Mouse (Mus musculus) kidney, adult 8-10 months (tissue): ENCODE measurements around the gene Rif1.
A peak's percentile ranks its signal among the peaks of the same experiment; 100 is the strongest.

Experiments
- DNase-seq, 2 experiments: peaks; one replicate each; pipeline ENCODE4 v3.0.0; 2022

The Rif1 gene

DNA sequence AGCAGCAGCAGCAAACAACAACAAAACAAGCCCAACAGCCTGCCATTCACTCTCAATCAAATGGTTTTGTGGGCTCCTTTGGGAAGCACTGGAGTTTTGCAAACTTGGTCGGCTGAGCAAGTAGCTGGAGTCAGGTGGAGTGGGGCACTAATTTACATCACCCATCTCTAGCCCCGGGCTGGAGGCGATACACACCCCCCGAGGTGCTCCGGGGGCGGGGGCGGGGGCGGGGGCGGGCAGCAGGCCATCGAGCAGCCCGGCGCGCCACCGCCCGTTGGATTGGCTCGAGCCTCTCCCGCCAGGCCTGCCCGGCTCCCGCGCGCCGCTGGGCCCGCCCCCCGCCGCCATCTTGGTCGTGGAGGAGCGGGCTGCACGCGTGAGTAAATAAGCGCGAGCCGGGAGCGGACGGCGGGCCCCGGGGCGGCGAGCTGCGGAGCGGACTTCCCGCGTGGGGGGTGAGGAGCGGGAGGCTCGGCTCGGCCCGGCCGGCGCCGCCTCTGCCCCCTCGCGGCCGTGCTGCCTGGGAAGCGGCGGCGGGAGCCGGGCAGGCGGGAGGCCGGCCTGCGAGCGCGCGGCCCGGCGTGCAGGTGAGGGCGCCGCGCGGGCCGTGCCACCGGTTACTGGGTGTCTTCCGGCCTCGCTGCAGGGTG, at the start of gene Rif1:
Gene Rif1 (plus strand): TSS at position 342 of the 650 bp plus-strand sequence.
- peak; percentile 78 to 86 for DNase-seq

DNA sequence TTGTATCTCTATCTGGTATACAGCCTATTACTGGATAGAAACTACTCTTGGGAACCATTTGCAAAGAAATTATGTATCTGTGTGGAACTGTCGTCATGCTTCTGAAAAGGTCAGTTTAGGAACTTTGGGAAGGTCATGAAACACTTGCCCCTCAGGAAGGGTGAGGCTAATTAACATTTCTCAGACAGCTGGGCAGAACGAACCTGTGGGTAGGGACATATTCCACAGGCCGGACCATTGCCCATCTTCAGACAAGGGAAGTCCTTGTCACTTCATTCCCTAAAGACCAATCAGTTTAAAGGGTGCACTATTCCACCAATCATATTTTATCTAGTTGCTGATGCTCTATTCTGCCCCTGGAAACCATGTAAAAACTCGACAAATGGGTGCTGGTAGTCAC, 45.6 kb upstream of the Rif1 start:
- no peak for DNase-seq

DNA sequence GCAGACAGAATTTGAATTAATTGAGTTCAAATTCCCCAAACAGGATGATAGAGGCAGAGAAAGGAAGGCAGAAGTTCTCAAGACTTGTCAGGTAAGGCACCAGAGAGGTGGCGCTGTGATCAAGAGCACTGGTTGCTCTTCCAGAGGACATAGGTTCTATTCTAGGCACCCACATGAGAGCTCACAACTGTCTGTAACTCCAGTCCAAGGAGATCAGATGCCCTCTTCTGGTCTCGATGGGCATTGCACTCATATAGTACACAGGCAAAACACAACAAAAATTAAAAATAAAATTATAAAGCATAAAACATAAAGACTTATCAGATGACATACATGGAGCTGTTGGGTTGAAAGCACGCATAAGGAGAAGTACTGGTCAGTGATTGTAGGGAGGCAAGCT, 43.2 kb upstream of the Rif1 start:
- DNase-seq: no peak

DNA sequence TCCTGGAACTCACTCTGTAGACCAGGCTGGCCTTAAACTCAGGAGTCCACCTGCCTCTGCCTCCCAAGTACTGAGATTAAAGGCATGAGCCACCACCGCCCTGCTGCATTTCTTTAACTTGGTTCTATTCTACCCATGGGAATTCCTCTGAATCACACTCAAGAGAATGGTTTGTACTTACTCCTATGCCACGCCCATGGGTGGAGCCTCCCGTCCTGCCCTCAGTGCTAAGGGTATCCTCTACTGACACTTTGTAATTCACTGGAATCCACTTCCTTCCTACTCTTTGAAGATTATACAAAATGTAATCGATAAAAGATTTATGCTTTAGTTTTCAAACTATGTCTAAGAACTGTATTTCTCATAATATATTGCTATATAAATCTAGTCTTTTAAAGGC, 41.1 kb upstream of the Rif1 start:
- no peak for DNase-seq

DNA sequence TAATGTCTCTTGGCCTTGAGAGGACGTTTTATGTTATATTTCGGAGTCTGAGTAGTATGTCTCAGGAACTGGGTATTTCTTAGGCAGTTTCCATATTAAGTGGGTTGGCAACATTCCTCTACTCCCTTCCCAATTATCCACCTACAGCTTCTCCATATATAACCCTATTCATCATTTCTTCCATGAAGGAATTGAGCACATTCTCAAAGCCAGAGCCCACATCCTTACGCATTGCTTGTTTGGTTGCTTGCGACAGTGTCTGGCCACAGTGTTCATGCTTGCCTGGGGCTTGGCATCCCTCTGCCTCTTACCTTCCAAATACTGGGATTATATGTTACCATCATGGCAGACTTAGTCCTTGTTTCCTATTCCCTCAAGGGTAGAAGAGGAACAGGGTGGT, 38.0 kb upstream of the Rif1 start:
- DNase-seq: no peak

DNA sequence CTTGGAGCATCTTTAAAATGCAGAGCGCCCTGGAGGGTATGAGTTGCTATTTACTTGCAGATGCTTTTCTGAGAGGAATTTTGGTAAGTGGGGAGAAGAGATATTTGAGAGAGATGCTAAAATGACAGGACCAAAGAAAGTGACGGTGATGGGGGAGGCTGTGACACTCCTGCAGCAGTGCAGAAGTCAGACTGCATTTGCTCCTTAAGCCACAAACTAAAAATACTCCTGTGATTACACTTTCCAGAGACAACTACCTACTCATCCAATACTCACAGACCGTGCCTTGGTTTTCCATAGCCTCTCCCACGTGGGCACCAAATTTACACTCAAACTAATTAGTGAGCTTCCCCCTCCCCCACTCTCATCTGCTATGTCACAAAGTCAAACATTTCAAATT, 37.5 kb upstream of the Rif1 start:
- no peak for DNase-seq

DNA sequence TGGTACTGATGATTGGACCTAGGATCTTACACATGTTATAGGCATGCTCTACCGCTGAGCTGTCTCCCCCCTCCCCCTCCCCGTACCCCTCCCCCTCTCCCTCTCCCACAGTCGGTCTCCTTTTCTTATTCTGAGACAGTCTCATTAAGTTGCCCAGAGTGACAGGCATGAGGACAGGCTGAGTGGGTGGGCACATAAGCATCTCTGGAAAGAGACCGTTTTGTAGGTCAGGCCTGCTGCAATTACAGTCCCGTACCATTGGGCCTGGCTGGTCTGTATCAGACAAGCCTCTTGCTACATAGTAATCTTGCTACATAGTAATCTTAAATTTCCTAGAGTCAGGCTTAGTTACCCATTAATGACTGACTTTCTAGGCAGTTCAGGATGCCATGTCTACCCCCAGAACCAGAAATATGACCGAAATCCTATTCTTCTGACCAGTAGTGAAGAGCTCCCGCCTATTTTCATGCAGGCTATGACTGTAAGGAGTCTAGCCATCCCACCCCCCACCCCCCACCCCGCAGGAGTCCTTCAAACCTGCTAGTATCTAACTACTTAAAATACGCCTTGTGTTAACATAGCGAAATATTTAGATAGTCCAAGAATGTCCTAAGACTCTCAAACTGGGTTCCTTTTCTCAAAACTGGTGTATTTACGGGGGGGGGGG, 35.6 kb upstream of the Rif1 start:
- DNase-seq: no peak

DNA sequence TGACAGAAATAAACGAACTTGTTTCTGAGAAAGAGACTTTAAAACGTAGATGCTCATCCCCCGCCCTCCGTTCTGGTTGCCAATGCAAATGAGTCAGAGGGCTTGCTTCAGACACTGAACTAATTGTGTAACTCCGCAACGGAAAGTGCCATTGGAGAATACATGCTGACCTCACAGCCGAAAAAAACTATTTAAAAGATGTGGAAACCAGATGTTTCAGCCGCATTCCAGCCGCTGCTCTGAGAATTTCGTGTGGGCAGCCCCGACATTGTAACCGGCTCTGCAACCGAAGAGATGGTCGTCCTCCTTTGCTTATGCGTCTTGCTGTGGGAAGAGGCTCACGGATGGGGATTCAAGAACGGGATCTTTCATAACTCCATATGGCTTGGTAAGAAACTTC, 34.8 kb upstream of the Rif1 start, which contains the start of gene Tnfaip6:
Gene Tnfaip6 (plus strand): TSS at position 128 of the 400 bp plus-strand sequence.
- DNase-seq: peak in 1 of 2 experiments; percentile 17

DNA sequence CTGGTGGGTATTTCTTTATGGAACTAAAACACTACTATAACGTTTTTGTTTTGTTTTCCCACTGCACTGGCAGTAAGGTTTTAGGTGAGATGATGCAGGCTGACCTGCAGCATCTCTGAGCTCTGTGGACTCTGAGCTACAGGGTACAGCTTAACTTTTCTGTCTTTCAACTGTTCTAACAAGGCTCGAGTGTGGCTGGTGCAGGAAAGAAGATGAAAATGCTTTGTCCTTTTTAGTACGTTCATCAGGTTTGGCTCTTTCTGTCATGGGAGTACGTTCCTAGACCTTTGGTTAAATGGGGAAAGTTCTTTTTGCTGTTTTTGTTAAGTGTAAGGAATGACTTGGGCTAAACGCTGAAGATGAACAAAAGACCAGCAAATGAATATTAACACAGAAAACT, 34.1 kb upstream of the Rif1 start:
- no peak for DNase-seq

DNA sequence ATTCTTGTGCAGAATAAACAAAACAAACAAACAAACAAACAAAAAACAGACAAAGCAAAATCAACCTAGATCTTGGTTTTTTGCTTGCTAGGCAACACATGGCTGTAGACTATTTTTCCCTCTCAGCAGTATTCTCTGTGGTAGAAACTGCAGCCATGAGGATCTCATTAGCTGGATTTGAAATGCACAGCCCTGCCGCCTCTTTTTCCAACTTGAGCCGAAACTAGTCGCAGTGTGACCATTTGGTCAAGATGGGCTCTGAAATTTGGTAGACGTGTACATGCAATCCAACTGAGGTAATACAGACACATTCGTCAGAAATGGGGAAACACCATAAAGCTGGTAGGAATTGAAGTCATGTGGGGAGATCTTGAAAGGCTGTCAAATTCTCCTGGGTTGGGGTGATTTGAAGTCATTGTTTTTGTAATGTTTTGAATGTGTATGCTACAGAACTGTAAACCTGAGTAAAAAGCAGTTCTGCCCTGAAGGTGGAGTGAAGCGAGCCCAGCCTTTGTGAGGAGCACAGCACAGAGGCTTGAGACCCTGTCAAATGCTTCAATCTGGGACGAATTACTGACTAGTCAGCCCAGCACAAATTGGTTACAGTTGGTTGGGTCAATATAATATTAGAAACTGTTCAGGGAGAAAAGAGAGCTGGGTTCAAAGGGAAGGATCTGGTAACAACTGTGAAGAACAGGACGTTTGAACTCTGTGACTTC, 33.4 kb upstream of the Rif1 start:
- DNase-seq: no peak

DNA sequence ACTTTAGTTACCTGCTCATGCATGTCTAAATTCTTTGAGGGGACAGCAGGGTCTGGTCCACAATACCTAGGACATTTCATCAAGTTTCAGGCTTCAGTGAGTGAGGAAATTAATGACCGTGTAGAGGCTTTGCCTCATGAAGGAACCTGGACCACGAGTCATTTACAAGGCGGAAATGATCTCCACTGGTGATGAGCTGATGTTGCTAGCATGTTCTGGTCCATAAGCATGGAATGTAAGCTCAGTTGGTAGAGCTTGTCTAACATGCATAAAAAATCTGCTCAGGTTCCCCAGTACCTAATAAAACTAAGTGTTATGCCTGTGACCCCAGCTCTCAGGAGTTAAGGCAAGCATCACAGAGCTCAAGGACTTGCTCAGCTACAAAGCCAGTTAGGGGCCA, 30.5 kb upstream of the Rif1 start:
- no peak for DNase-seq

DNA sequence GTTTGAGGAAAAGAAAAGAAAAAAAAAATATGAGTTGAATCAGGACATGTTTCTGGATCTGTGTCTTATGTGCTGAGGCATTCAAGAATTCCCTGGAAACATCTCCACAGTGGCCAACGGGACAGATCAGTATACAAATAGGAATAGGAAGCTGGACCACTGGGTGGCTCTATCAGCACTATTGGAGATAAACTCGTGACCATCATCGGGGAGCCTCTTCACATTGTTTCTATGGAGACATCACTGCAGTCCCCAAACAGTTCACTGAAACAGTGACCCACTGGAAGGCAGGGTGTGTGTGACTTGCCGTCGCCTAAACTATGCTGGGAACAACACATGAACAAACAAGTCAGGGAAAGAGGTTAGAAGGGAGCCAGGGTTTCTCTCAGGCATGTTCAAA, 29.9 kb upstream of the Rif1 start:
- no peak for DNase-seq

DNA sequence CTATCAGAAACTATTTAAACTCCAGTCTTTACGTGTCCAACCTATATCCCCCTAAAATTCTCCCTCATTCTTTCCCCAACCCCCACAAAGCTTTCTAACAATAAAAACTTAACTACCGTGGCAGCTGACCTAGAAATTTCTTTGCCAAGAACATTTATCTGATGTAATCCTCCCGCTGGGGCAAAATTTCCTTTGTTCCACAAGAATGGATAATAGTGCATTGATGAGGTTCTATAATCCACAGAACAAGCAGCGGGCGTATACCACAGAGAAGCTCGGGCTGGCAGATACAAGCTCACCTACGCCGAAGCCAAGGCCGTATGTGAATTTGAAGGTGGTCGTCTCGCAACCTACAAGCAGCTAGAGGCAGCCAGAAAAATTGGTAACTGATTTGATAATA, 29.1 kb upstream of the Rif1 start:
- DNase-seq: no peak

DNA sequence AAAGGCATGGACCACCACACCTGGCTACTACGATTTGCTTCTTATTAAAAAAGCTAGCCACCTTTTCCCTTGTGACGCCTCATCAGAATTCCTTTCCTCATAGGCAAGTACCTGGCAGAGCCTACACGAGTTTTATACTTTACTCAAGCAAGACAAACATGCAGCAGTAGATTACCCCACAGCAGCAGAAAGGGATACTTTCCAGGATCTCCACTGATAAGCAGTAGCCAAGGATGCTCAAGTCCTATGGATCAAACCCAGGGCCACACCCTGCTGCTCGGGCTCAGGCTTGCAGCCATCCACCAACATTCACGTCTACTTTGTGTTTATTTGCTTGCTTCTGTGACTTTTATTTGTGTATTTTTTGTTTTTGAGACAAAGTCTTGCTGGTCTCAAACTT, 26.6 kb upstream of the Rif1 start:
- no peak for DNase-seq

DNA sequence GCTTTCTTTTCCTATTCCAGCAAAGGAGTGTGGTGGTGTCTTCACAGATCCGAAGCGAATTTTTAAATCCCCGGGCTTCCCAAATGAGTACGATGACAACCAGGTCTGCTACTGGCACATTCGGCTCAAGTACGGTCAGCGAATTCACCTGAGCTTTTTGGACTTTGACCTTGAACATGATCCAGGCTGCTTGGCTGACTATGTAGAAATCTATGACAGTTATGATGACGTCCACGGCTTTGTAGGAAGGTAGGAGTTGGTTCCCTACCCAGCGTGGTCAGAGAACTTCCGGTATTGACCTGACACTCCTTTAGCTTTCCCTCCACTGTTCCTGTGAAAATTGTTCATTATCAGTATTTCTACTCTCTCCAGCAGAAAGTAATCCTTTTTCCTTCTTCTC, 21.8 kb upstream of the Rif1 start:
- DNase-seq: peak; percentile 5 to 29

DNA sequence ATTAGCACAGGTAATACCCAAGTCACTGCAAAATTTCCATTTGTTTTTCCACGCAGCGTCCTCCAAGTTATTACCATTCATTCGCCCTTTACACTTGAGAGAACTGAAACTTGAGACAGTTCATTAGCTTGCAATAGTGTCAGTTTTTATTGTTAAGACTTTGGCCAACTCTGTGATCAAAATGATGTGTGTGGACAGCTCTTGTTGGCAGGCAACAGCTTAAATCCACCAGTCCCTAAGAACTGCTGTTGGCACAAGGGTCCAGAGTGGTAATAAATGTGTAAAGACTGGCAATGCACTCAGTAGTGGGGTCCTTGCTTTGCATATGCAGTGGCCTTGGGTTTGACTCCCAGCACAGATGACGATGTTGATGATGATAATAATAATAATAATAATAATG, 20.3 kb upstream of the Rif1 start:
- DNase-seq: no peak

DNA sequence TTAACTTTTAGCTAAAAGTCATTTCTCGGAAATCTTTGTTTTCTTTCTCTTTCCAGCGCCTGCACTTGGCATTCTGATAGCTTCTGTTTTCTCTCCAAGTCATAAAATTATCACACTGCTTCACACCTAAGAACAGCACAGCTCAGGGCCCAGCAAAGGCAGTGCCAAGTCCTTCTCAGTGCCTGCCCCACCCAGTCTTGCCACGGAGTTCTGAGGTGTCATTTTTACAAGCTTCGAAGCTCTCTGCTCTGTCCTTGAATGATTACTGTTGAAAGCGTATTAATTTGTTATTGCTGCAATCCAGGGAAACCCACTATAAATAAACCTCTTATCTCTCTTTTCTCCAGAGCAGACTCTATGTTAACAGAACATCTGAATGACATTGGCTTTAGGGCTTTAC, 19.1 kb upstream of the Rif1 start:
- DNase-seq: no peak

DNA sequence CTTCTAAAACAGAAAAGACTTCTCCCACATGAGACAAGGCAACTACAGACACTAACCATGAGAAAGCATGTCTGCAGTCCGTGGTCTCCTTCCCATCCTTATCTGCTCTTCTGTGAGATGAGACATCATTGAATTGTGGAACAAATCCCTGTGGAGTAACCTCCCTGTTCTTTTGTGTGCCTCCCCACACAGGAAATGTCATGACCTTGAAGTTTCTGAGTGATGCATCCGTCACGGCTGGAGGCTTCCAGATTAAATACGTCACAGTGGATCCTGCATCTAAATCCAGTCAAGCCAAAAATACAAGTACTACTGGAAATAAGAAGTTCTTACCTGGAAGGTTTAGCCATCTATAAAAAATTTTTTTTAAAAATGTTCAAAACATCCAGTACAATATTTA, 17.0 kb upstream of the Rif1 start:
- no peak for DNase-seq

DNA sequence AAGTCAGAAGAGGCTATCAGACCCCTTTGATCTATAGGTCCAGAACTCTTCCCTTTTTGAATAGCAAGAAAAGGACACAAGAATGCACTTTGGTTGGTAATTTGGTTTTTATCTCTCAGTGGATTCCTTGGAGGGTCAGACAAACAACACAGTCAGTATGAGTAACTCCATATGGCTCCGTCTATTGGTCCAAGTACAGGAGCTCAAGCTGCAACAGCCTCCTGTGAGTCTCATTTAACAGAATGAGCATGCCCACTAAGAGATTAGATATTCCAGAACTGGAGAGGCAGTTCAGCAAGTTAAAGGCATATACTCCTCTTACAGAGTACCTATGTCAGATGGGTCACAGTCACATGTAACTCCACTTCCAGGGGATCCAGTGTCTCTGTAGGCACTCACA, 15.5 kb upstream of the Rif1 start:
- no peak for DNase-seq

DNA sequence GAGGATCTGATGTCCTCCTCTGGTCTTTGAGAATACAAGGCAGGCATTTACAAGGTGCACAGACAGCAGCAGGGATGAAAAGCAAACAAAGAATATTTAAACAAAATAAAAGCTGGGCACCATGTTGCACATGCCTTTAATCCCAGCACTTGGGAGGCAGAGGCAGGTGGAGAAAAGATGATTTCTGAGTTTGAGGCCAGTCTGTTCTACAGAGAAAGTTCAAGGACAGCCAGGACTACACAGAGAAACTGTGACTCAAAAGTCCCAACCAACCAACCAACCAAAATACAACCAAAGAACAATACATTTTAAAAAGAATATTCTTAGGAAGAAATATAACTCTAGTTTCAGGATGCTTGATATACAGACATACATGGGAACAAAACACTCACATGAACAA, 15.0 kb upstream of the Rif1 start:
- DNase-seq: no peak

DNA sequence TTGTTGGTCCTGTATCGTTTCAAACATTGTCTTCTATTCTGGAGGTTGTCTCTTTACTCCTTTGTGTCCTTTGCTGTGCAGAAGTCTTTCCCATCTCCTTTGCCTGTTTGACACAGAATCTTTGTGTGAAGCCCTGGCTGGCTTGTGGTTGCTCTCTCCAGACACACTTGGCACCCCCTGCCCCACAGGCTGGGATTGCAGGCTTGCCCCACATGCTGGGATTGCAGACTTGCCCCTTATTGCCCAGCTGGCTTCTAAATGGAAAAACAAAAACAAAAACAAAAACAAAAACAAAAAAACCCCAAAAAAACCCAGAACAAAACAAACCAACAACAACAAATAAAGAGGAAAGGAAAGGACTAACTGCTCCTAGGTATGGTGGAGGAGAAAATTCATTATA, 4.0 kb upstream of the Rif1 start:
- no peak for DNase-seq

DNA sequence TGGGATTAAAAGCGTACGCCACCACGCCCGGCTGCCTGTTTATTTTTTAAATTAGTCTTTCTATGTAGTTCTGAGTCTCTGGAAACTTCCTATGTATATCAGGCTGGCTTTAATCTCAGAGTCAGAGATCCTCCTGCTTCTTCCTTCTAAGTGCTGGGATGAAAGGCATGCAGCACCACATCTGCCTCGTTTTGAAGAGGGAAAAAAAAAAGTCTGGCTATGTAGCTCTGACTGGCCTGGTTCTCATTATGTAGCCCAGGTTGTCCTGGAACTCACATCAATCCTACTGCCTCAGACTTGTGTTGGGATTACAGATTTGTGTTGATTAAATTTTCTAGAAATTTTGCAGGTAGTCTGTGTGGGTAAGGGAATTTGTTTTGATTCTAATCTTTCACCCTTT, 1.8 kb upstream of the Rif1 start:
- DNase-seq: no peak

DNA sequence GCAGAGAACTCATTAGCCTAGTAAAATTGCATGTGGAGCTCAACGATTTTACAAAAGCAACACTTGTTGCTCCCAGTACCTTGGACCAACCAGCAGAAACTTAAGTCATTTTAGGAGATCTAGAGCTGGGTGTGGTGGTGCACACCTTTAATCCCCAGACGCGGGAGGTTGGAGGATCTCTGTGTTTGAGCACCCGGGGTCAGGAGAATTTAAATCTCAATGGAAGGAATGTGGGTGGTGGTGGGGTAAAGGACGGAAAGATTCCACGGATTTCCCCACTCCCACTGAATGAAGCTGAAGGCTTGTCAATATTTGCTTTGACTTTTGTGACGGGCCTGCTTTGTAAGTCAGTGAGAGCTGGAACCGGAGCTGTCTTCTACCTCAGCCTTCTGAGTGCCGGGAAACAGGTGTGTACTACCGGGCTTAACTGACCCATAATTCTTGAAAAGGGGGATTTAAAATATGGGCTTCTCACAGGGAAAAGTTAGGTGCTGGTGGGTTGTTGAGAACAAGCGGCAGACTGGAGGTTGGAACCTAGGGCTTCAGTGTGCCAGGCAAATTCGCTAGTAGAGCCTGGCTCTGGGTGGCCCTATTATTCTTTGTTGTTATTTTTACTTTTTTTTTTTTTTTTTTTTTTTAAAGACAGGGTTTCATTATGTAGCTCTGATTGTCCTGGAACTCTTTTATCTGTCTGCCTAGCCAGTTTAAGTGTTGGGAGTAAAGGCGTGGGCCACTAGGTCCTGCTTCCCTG, 1.2 kb upstream of the Rif1 start:
- DNase-seq: no peak

DNA sequence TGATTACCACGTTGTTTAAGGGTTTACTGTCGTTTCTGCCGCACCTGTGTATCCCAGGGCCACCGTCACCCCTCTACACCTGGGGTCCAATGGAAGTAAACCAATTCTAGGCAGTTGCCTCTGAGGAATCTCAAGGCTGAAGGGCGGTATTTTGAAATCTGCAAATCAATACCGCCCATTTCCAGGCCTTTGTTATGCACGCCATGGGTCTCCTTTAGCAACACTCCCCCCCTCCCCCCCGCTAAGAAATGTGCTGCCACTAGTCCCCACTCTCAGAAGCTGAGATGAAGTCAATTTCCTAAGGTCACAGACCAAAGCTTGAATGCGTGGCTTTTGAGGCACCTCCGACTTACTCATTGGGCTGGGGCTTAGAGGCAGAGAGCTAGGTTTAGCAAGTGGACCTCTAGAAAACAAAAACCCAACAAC, 554 bp upstream of the Rif1 start:
- peak in 1 of 2 experiments; percentile 1 for DNase-seq
